Mouse (Mus musculus): ENCODE measurements around the gene Ism2. TPM values are rescaled to one million over a fixed set of nuclear protein-coding genes. Genes with fewer than 3 reads are reported as not detected.

Gene Ism2
- total RNA-seq (2021) = not detected
- long read RNA-seq, experiment 1 = 0 reads
- long read RNA-seq, experiment 2 = 0 reads

GRCm38 (mm10) chr12:87299657-87300440 lies at the start of gene Ism2:
TSS of gene Ism2 (minus strand) at chr12:87299705.
- Histone ChIP-seq H3K27ac (no peak within 1 kb of the TSS), H3K4me3 (peak within 1 kb of the TSS; percentile 88)
- intact Hi-C loops (cut with DNase I) = no loop called here
- no peak for TF ChIP-seq CTCF (IDR thresholded peaks at IDR 0.05)
- DNase-seq = peak; percentile 43

DNA sequence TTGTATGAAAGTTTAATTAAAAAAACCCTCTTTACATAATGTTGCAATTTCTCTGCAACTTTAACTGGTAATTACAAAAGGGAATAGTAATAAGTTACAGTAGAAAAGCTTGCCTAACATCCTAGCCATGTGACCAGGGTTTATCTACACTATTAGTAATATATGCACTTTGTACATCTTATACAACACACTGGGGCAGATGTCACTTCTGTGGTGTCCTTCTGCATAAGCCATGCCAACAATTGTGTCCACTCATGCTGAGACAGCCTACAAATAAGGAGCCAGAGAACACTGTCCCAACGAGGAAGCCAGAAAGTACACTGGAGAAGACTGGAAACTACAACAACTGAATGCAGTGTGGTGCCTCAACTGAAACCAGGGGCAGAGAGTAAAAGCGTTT lies 48.5 kb upstream of the Ism2 start:
- intact Hi-C loops (cut with DNase I) = no loop called here
- no peak for TF ChIP-seq CTCF (IDR thresholded peaks at IDR 0.05)
- H3K4me3 ChIP-seq = no peak overlapping the region
- DNase-seq = no peak
- no peak overlapping the region for H3K27ac ChIP-seq

DNA sequence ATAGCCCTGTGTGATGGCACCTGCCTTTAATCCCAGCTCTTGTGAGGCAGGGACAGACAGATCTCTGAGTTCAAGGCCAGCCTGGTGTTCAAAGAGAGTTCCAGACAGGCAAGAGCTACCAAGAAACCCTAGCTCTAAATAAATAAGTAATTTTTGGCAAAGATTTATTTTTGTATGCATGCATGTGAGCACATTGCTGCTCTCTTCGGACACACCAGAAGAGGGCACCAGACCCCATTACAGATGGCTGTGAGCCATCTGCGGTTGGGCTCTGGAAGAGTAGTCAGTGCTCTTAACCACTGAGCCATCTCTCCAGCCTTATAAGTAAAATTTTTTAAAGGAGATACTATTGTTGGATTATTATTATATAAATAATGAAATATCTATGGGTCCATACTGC lies 48.0 kb upstream of the Ism2 start:
- intact Hi-C loops (cut with DNase I) = no loop called here
- H3K4me3 ChIP-seq = no peak overlapping the region
- no peak overlapping the region for H3K27ac ChIP-seq
- peak; percentile 41; the same call in 1 of the 2 replicates for TF ChIP-seq CTCF (IDR thresholded peaks at IDR 0.05)
- DNase-seq = no peak

GRCm38 (mm10) chr12:87343084-87343605 lies 43.6 kb upstream of the Ism2 start:
- DNase-seq = no peak
- H3K4me3 ChIP-seq = no peak overlapping the region
- H3K27ac ChIP-seq = 0 out of 2 replicates have a peak overlapping the region, but pooled peaks have one; percentile 6
- intact Hi-C loops (cut with DNase I) = no loop called here
- TF ChIP-seq CTCF (IDR thresholded peaks at IDR 0.05) = no peak

DNA sequence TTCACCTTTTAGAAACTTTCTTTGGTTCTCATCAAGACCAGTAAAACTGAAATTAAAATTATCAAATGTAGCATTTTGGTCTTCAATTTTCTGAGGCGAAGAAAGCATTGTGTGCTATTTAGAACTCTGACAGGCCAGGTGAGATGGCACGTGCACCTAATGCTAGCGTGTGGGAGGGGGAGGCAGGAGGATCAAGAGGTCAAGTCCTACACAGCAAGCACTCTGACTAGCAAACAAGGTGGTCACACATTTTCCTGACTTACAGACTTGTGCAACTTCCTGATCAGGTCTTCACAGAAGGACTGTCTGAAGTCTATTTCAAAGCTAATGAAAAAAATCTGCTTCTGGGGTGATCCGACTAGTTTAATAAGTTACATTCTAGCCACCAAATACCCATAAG lies 38.6 kb upstream of the Ism2 start:
- H3K27ac ChIP-seq = no peak overlapping the region
- DNase-seq = no peak
- no peak for TF ChIP-seq CTCF (IDR thresholded peaks at IDR 0.05)
- intact Hi-C loops (cut with DNase I) = loop anchor here (10.0 kb wide), 1 partner anchor 203 kb away; no protein-coding TSS in a partner anchor
- no peak overlapping the region for H3K4me3 ChIP-seq

DNA sequence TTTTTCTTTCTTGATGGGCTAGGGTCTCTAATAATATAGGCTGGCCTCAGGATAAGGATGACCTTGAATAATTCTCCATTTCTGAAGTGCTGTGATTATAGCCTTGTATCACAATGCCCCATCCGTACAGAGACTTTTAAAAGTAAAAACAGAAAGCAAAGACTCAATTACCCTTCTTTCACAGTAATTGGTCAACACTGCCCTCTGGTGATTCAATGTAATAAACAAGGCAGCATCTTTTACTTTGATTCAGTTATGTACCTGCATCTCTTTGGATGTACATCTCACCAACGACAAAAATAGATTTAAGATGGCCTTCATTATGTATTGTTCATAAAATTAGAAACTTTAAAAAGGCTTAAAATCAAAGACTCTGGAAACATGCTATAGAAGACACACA lies 35.4 kb upstream of the Ism2 start:
- TF ChIP-seq CTCF (IDR thresholded peaks at IDR 0.05) = peak; percentile 64
- intact Hi-C loops (cut with DNase I) = loop anchor here (5.0 to 10.0 kb wide), 2 partner anchors 63 to 200 kb away; no protein-coding TSS in a partner anchor

GRCm38 (mm10) chr12:87333794-87334193 lies 34.3 kb upstream of the Ism2 start:
- no peak for TF ChIP-seq CTCF (IDR thresholded peaks at IDR 0.05)
- no peak for DNase-seq
- intact Hi-C loops (cut with DNase I) = loop anchor here (5.0 to 10.0 kb wide), 2 partner anchors 61 to 199 kb away; no protein-coding TSS in a partner anchor
- no peak overlapping the region for H3K4me3 ChIP-seq
- no peak overlapping the region for H3K27ac ChIP-seq

More for the DNA sequence above, 35.4 kb upstream of the Ism2 start:
- no peak for DNase-seq
- no peak overlapping the region for H3K4me3 ChIP-seq
- no peak overlapping the region for H3K27ac ChIP-seq

- Histone ChIP-seq H3K27ac (no peak overlapping the region), H3K4me3 (no peak overlapping the region)
- intact Hi-C loops (cut with DNase I) = loop anchor here (5.0 to 10.0 kb wide), 2 partner anchors 60 to 198 kb away; no protein-coding TSS in a partner anchor
- TF ChIP-seq CTCF (IDR thresholded peaks at IDR 0.05) = no peak
- peak; percentile 18 for DNase-seq
These were observed 33.0 kb upstream of the Ism2 start for GRCm38 (mm10) chr12:87332511-87332910.

DNA sequence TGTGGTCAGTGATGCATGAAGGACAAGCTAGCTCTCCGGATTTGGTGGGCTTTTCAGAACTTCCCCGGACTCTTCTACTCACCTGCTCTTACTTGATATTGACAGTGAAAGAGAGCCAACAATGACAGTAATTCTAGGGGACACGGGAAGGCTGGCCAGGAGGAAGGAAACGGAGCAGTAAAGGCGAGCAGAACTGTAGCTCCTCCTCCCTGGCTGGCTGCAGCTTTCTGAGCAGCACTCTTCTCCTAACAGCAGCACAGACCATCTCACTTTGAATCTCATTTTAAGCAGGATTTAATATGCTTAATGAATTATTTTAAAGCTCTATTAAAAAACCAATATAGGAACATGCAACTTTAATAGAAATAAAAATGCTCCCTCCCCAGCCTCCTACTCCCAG lies 32.4 kb upstream of the Ism2 start:
- H3K4me3 ChIP-seq = no peak overlapping the region
- DNase-seq = no peak
- TF ChIP-seq CTCF (IDR thresholded peaks at IDR 0.05) = no peak
- no peak overlapping the region for H3K27ac ChIP-seq
- intact Hi-C loops (cut with DNase I) = loop anchor here (5.0 to 10.0 kb wide), 2 partner anchors 60 to 197 kb away; no protein-coding TSS in a partner anchor

DNA sequence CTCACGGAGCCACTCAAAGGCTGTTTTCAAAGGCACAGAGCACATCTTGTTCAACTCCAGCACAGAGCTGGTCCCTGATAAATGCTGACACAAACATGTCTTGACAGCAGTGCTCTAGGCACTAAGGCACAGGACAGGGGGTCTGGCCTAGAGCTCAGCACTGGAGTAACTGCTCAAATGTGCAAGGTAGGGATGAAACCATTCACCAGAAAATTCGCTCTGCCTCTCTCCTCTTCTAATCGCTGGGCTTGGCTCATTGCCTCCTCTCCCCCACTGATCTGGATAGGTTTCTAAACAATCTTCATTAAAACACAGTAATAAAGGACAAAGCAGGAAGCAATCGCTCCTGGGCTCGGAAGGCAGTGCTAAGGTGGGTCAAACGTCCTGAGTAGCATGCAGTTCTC lies 31.6 kb upstream of the Ism2 start:
- DNase-seq = no peak
- intact Hi-C loops (cut with DNase I) = loop anchor here (5.0 to 10.0 kb wide), 2 partner anchors 59 to 196 kb away; no protein-coding TSS in a partner anchor
- H3K27ac ChIP-seq = no peak overlapping the region
- no peak for TF ChIP-seq CTCF (IDR thresholded peaks at IDR 0.05)
- H3K4me3 ChIP-seq = no peak overlapping the region

DNA sequence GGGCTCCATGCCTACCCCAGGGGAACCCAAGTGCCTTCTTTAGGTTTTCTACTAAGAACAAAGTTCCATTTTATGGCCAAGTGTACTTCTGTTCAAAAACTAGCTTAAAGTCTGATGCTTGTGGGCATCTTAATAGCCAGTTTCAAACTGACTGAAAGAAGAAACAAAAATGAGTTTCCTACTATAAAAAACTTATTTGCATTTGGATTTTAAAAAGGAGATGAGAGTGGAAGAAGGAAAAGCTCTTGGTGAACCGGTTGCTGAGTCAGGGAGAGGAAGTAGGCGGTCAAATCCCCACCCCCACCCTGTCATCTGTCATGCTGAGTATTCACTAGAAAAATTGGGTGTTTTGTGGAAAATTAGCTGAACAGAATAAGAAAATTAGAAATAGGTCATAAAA lies 30.7 kb upstream of the Ism2 start:
- DNase-seq = no peak
- no peak for TF ChIP-seq CTCF (IDR thresholded peaks at IDR 0.05)
- no peak overlapping the region for H3K4me3 ChIP-seq
- no peak overlapping the region for H3K27ac ChIP-seq
- intact Hi-C loops (cut with DNase I) = loop anchor here (5.0 to 10.0 kb wide), 2 partner anchors 58 to 195 kb away; no protein-coding TSS in a partner anchor

DNA sequence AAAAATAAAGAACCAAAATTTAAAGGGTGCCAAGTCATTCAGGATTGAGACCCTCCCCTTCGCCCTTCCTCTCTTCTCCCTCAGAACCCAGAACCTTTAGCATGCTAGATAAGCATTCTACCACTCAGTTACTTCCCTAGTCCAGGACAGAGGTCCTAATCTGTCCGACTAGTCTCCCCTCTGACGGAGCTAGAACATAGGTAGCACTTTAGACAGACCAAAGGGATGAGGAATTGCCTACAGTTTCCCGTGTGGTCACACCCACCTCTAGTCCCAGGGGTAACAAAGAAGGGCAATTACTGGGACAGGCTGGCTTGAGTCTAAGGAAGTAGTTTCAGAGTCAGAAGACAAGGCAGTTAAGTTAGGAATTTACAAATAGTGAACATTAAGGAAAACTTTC lies 28.5 kb upstream of the Ism2 start:
- DNase-seq = no peak
- intact Hi-C loops (cut with DNase I) = no loop called here
- no peak overlapping the region for H3K27ac ChIP-seq
- no peak overlapping the region for H3K4me3 ChIP-seq
- TF ChIP-seq CTCF (IDR thresholded peaks at IDR 0.05) = no peak

DNA sequence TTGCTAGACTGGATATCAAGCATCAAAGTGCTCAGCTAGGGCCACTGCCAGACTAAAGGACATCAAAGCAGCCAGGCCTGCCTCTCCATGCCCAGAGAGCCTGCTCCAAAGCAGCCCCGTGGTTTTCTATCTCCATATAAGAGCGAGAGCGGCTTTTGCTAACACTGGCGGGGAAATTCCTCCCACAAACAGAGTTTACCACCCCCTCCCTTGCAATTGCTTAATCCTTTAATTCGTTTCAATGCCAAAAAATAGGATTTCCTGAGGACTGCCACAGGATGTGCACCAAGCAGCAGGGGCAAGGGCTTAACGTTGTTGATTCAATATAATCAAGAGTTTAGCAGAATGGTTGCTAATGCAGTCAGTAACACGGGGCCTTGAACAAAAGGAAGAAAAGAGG lies 28.1 kb upstream of the Ism2 start:
- intact Hi-C loops (cut with DNase I) = no loop called here
- no peak for TF ChIP-seq CTCF (IDR thresholded peaks at IDR 0.05)
- no peak overlapping the region for H3K4me3 ChIP-seq
- H3K27ac ChIP-seq = no peak overlapping the region
- DNase-seq = no peak

Data from gastrocnemius, adult 2 months (tissue).